Mouse (Mus musculus): ENCODE results near the gene Adad2. TPM values are rescaled to one million over a fixed set of nuclear protein-coding genes. Genes with fewer than 3 reads are reported as not detected.

Gene Adad2
- polyA plus RNA-seq, 1 experiment from 2014 or later, result 0.09 TPM

- DNase-seq (ENCODE audit: low spot score), result no peak
- WGBS, result 88% methylated on average over 14 of the region's 14 CpGs
- H3K4me2 ChIP-seq (ENCODE audit: low read length), result no peak overlapping the region
- no peak overlapping the region for H3K27ac ChIP-seq (ENCODE audit: low read depth, low read length)
- no peak overlapping the region for H3K9ac ChIP-seq (ENCODE audit: low read length)
- no peak for ATAC-seq
- H3K9me3 ChIP-seq (replicated peaks; ENCODE audit: control insufficient read depth, low read length), result no peaks in the 10 kb centered on the region
- no peaks in the 10 kb centered on the region; the same call in 1 of the 2 replicates for H3K27me3 ChIP-seq (replicated peaks; ENCODE audit: control insufficient read depth, insufficient read depth, low read length)
- no peaks in the 10 kb centered on the region for H3K36me3 ChIP-seq (ENCODE audit: control insufficient read depth, insufficient read depth, low read length)
- no peak overlapping the region for H3K4me3 ChIP-seq (ENCODE audit: low read depth, low read length)
- H3K4me1 ChIP-seq (ENCODE audit: control insufficient read depth, insufficient read depth, low read length), result no peaks in the 10 kb centered on the region
Observed at GRCm38 (mm10) chr8:119620848-119621465, 8.4 kb downstream of the Adad2 start.

- no peak for ATAC-seq
- no peaks in the 10 kb centered on the region for H3K4me1 ChIP-seq (ENCODE audit: control insufficient read depth, insufficient read depth, low read length)
- no peak overlapping the region for H3K4me3 ChIP-seq (ENCODE audit: low read depth, low read length)
- H3K27ac ChIP-seq (ENCODE audit: low read depth, low read length), result no peak overlapping the region
- no peak for DNase-seq (ENCODE audit: low spot score)
- WGBS, result 58% methylated on average over 4 of the region's 4 CpGs
- no peaks in the 10 kb centered on the region for H3K9me3 ChIP-seq (replicated peaks; ENCODE audit: control insufficient read depth, low read length)
- H3K9ac ChIP-seq (ENCODE audit: low read length), result no peak overlapping the region
- no peak overlapping the region for H3K4me2 ChIP-seq (ENCODE audit: low read length)
- no peaks in the 10 kb centered on the region; the same call in 1 of the 2 replicates for H3K27me3 ChIP-seq (replicated peaks; ENCODE audit: control insufficient read depth, insufficient read depth, low read length)
- H3K36me3 ChIP-seq (ENCODE audit: control insufficient read depth, insufficient read depth, low read length), result no peaks in the 10 kb centered on the region
Observed at GRCm38 (mm10) chr8:119622555-119622954, 10.0 kb downstream of the Adad2 start.

- Histone ChIP-seq H3K4me1 (ENCODE audit: control insufficient read depth, insufficient read depth, low read length) (no peaks in the 10 kb centered on the region), H3K9me3 (replicated peaks; ENCODE audit: control insufficient read depth, low read length) (no peaks in the 10 kb centered on the region), H3K4me3 (ENCODE audit: low read depth, low read length) (no peak overlapping the region), H3K4me2 (ENCODE audit: low read length) (no peak overlapping the region), H3K9ac (ENCODE audit: low read length) (no peak overlapping the region), H3K36me3 (ENCODE audit: control insufficient read depth, insufficient read depth, low read length) (no peaks in the 10 kb centered on the region), H3K27ac (ENCODE audit: low read depth, low read length) (no peak overlapping the region), H3K27me3 (replicated peaks; ENCODE audit: control insufficient read depth, insufficient read depth, low read length) (no peaks in the 10 kb centered on the region; the same call in 1 of the 2 replicates)
- ATAC-seq (no peak), DNase-seq (ENCODE audit: low spot score) (no peak)
- WGBS, result 87% methylated on average over 8 of the region's 8 CpGs
Observed at GRCm38 (mm10) chr8:119623061-119623460, 10.5 kb downstream of the Adad2 start.

GRCm38 (mm10) chr8:119623744-119624143, 11.2 kb downstream of the Adad2 start:
- DNase-seq (ENCODE audit: low spot score) (no peak), ATAC-seq (no peak)
- H3K9me3 ChIP-seq (replicated peaks; ENCODE audit: control insufficient read depth, low read length), result no peaks in the 10 kb centered on the region
- no peak overlapping the region for H3K4me2 ChIP-seq (ENCODE audit: low read length)
- H3K4me1 ChIP-seq (ENCODE audit: control insufficient read depth, insufficient read depth, low read length), result no peaks in the 10 kb centered on the region
- H3K27me3 ChIP-seq (replicated peaks; ENCODE audit: control insufficient read depth, insufficient read depth, low read length), result no peaks in the 10 kb centered on the region; the same call in 1 of the 2 replicates
- H3K27ac ChIP-seq (ENCODE audit: low read depth, low read length), result no peak overlapping the region
- 92% methylated on average over 1 of the region's 1 CpGs for WGBS
- no peaks in the 10 kb centered on the region for H3K36me3 ChIP-seq (ENCODE audit: control insufficient read depth, insufficient read depth, low read length)
- no peak overlapping the region for H3K9ac ChIP-seq (ENCODE audit: low read length)
- H3K4me3 ChIP-seq (ENCODE audit: low read depth, low read length), result no peak overlapping the region

- H3K27ac ChIP-seq (ENCODE audit: low read depth, low read length), result no peak overlapping the region
- no peaks in the 10 kb centered on the region; the same call in 1 of the 2 replicates for H3K27me3 ChIP-seq (replicated peaks; ENCODE audit: control insufficient read depth, insufficient read depth, low read length)
- no peaks in the 10 kb centered on the region for H3K9me3 ChIP-seq (replicated peaks; ENCODE audit: control insufficient read depth, low read length)
- 87% methylated on average over 7 of the region's 7 CpGs for WGBS
- no peak overlapping the region for H3K4me3 ChIP-seq (ENCODE audit: low read depth, low read length)
- no peak for ATAC-seq
- DNase-seq (ENCODE audit: low spot score), result no peak
- H3K36me3 ChIP-seq (ENCODE audit: control insufficient read depth, insufficient read depth, low read length), result no peaks in the 10 kb centered on the region
- no peak overlapping the region for H3K9ac ChIP-seq (ENCODE audit: low read length)
- no peaks in the 10 kb centered on the region for H3K4me1 ChIP-seq (ENCODE audit: control insufficient read depth, insufficient read depth, low read length)
- H3K4me2 ChIP-seq (ENCODE audit: low read length), result no peak overlapping the region
Observed at GRCm38 (mm10) chr8:119624916-119625315, 12.4 kb downstream of the Adad2 start.

GRCm38 (mm10) chr8:119625788-119626187, 13.2 kb downstream of the Adad2 start:
- Histone ChIP-seq H3K27me3 (replicated peaks; ENCODE audit: control insufficient read depth, insufficient read depth, low read length) (no peaks in the 10 kb centered on the region; the same call in 1 of the 2 replicates), H3K4me3 (ENCODE audit: low read depth, low read length) (no peak overlapping the region), H3K9ac (ENCODE audit: low read length) (no peak overlapping the region), H3K9me3 (replicated peaks; ENCODE audit: control insufficient read depth, low read length) (no peaks in the 10 kb centered on the region), H3K4me1 (ENCODE audit: control insufficient read depth, insufficient read depth, low read length) (no peaks in the 10 kb centered on the region), H3K27ac (ENCODE audit: low read depth, low read length) (no peak overlapping the region), H3K36me3 (ENCODE audit: control insufficient read depth, insufficient read depth, low read length) (no peaks in the 10 kb centered on the region), H3K4me2 (ENCODE audit: low read length) (no peak overlapping the region)
- DNase-seq (ENCODE audit: low spot score), result no peak
- WGBS, result 86% methylated on average over 22 of the region's 22 CpGs
- no peak for ATAC-seq

GRCm38 (mm10) chr8:119627199-119627598, 14.7 kb downstream of the Adad2 start:
- Histone ChIP-seq H3K27ac (ENCODE audit: low read depth, low read length) (no peak overlapping the region), H3K4me3 (ENCODE audit: low read depth, low read length) (no peak overlapping the region)
- 83% methylated on average over 7 of the region's 7 CpGs for WGBS

GRCm38 (mm10) chr8:119627613-119628359, 15.2 kb downstream of the Adad2 start:
- DNase-seq (ENCODE audit: low spot score) (no peak), ATAC-seq (no peak)
- H3K27ac ChIP-seq (ENCODE audit: low read depth, low read length), result no peak overlapping the region
- no peaks in the 10 kb centered on the region for H3K36me3 ChIP-seq (ENCODE audit: control insufficient read depth, insufficient read depth, low read length)
- 52% methylated on average over 10 of the region's 10 CpGs for WGBS
- no peaks in the 10 kb centered on the region for H3K9me3 ChIP-seq (replicated peaks; ENCODE audit: control insufficient read depth, low read length)
- no peaks in the 10 kb centered on the region; the same call in 1 of the 2 replicates for H3K27me3 ChIP-seq (replicated peaks; ENCODE audit: control insufficient read depth, insufficient read depth, low read length)
- no peak overlapping the region for H3K9ac ChIP-seq (ENCODE audit: low read length)
- H3K4me3 ChIP-seq (ENCODE audit: low read depth, low read length), result no peak overlapping the region
- no peak overlapping the region for H3K4me2 ChIP-seq (ENCODE audit: low read length)
- no peaks in the 10 kb centered on the region for H3K4me1 ChIP-seq (ENCODE audit: control insufficient read depth, insufficient read depth, low read length)

More at GRCm38 (mm10) chr8:119627199-119627598, 14.7 kb downstream of the Adad2 start:
- DNase-seq (ENCODE audit: low spot score) (no peak), ATAC-seq (no peak)
- no peak overlapping the region for H3K4me2 ChIP-seq (ENCODE audit: low read length)
- no peaks in the 10 kb centered on the region for H3K4me1 ChIP-seq (ENCODE audit: control insufficient read depth, insufficient read depth, low read length)
- H3K9ac ChIP-seq (ENCODE audit: low read length), result no peak overlapping the region
- H3K27me3 ChIP-seq (replicated peaks; ENCODE audit: control insufficient read depth, insufficient read depth, low read length), result no peaks in the 10 kb centered on the region; the same call in 1 of the 2 replicates
- no peaks in the 10 kb centered on the region for H3K36me3 ChIP-seq (ENCODE audit: control insufficient read depth, insufficient read depth, low read length)
- no peaks in the 10 kb centered on the region for H3K9me3 ChIP-seq (replicated peaks; ENCODE audit: control insufficient read depth, low read length)

GRCm38 (mm10) chr8:119630841-119631240, 18.3 kb downstream of the Adad2 start:
- H3K27ac ChIP-seq (ENCODE audit: low read depth, low read length), result no peak overlapping the region
- H3K36me3 ChIP-seq (ENCODE audit: control insufficient read depth, insufficient read depth, low read length), result no peaks in the 10 kb centered on the region
- no peaks in the 10 kb centered on the region for H3K4me1 ChIP-seq (ENCODE audit: control insufficient read depth, insufficient read depth, low read length)
- no peak overlapping the region for H3K4me3 ChIP-seq (ENCODE audit: low read depth, low read length)
- 54% methylated on average over 3 of the region's 3 CpGs for WGBS
- 0 out of 2 replicates have a peak, but pooled peaks cover 11% of the 10 kb centered on the region for H3K27me3 ChIP-seq (replicated peaks; ENCODE audit: control insufficient read depth, insufficient read depth, low read length)
- no peak overlapping the region for H3K9ac ChIP-seq (ENCODE audit: low read length)
- H3K9me3 ChIP-seq (replicated peaks; ENCODE audit: control insufficient read depth, low read length), result no peaks in the 10 kb centered on the region
- H3K4me2 ChIP-seq (ENCODE audit: low read length), result no peak overlapping the region
- DNase-seq (ENCODE audit: low spot score), result no peak
- no peak for ATAC-seq
